Mouse (Mus musculus): ENCODE data around the gene Slc35a2.
A peak's percentile ranks its signal among the peaks of the same experiment; 100 is the strongest.
"Not testable (repeated sequence)": the region's sequence is repeated elsewhere in the genome, so short reads cannot be mapped to it uniquely, and the experiment has no call there.

The Slc35a2 gene

DNA sequence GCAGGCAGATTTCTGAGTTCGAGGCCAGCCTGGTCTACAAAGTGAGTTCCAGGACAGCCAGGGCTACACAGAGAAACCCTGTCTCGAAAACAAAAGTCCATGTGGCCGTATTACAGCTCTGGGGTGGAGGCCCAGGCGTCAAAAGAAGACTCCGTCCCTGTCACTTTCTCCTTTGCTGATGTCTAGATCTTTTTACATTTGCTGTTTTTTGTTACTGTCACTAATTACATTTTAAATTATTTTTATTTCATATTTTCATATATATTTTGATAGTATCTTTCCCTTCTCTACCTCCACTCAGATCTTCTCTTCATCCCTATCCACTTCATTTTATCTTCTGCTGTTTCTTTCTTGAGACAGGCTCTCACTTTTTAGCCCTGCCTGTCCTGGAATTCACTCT, 23.9 kb downstream of the Slc35a2 start, which contains the start of gene Gm10491:
Gene Gm10491, minus strand, starts transcription at position 101 of the 400 bp plus-strand sequence.
- DNase-seq (ENCODE audit: low spot score in 2 of 2) = no peak

DNA sequence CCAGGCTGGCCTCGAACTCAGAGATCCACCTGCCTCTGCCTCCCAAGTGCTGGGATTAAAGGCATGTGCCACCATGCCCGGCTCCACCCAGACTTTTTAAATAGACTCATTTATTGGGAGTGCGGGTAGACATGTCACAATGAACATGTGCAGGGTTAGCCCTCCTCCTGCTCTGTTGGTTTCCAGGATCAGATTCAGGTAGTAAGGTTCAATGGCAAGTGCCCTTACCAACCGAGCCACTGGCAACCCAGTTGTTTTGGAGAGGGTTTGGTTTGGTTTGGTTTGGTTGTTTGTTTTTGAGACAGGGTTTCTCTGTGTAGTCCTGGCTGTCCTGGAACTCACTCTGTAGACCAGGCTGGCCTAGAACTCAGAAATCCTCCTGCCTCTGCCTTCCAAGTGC, 25.4 kb downstream of the Slc35a2 start, which contains the start of gene Gm10490:
Gene Gm10490, plus strand, starts transcription at position 301 of the 400 bp plus-strand sequence.
- not testable (repeated sequence) for DNase-seq (ENCODE audit: low spot score in 2 of 2)

DNA sequence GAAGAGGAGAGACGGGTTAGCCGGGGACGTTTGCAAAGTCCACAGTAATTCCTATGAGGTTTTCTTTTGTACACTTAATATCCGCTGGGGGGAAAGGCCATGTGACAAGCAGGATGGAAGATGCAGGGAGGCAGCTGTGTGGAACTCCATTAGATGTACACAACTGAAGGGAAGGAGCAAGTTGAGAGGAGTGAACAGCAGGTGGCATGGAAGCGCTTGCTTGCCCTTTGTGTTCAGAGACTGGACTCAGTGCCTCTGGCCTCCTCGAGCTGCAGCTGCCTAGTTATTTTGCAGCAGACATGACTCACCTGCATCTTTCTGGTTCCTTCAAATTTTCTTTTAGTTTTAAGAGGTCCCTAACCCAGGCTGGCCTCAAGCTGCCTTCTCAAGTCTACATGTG, 26.6 kb downstream of the Slc35a2 start:
- DNase-seq (ENCODE audit: low spot score in 2 of 2) = no peak

DNA sequence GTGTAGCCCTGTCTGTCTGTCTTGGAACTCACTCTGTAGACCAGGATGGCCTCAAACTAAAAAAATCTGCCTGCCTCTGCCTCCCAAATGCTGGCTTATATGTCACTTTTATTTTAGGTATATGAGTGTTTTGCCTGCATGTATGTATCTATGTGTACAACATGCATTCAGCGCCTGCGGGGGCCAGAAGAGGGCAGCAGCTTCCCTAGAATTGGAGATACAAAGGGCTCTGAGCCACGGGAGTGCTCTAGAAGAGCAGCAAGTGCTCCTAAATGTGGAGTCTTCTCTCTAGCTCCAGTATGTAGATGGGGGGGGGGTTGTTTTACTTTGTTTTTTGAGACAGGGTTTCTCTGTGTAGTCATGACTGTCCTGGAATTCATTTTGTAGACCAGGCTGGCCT, 31.8 kb downstream of the Slc35a2 start:
- DNase-seq (ENCODE audit: low spot score in 2 of 2) = not testable (repeated sequence)

DNA sequence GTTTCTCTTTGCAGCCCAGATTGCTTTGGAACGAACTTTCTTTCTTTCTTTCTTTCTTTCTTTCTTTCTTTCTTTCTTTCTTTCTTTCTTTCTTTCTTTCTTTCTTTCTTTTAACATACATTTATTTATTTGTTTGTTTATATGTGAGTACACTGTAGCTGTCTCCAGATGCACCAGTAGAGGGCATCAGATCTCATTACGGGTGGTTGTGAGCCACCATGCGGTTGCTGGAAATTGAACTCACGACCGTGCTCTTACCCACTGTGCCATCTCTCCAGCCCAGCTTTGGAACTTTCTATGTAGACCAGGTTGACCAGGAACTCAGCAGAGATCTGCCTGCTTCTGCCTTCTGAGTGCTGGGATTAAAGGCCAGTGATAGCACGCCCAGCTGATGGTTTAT, 34.1 kb downstream of the Slc35a2 start:
- DNase-seq (ENCODE audit: low spot score in 2 of 2) = not testable (repeated sequence)

DNA sequence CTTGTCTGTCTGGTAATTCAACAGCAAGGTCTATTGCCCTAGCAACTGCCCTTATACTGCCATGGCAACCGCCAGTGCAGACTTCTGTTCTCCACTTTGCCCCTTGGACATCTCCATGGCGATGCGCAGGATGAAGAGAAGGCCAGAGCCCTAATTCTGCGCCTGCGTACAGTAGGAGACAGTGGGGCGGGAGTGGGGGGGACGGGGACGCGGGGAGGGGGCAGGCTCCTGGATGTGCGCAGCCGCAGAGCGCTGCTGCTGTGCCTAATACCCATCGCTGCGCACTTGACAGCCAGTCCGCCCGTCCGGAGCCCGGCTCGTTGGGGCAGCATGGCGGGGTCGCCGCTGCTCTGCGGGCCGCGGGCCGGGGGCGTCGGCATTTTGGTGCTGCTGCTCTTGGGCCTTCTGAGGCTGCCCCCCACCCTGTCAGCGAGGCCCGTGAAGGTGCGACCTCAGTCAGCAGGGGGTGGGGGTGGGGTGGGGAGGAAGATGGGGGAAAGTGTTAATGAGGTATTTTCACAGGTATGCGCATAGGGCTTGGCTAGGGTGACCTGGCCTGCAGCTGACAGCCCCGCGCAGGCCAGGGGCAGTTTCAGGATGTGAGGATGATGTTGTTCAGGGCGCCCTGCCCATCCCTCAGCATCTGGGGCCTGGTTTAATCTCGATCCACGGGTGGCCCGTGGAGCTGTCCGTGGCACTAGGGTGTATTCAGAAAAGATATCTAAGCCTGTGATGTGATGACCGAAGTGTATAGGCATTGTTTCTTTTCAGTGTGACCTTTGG, 36.0 kb downstream of the Slc35a2 start, which contains the start of gene Pcsk1n:
Gene Pcsk1n, plus strand, starts transcription at position 222 of the 783 bp plus-strand sequence.
- peak; percentile 9 to 26 for DNase-seq (ENCODE audit: low spot score in 2 of 2)

DNA sequence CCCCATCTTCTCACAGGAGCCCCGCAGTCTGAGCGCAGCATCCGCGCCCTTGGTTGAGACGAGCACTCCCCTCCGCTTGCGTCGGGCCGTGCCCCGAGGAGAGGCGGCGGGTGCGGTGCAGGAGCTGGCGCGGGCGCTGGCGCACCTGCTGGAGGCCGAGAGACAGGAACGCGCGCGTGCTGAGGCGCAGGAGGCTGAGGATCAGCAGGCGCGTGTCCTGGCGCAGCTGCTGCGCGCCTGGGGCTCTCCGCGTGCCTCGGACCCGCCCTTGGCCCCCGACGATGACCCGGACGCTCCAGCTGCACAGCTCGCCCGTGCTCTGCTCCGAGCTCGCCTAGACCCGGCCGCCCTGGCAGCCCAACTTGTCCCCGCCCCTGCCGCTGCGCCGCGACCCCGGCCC, 38.2 kb downstream of the Slc35a2 start:
- no peak for DNase-seq (ENCODE audit: low spot score in 2 of 2)

DNA sequence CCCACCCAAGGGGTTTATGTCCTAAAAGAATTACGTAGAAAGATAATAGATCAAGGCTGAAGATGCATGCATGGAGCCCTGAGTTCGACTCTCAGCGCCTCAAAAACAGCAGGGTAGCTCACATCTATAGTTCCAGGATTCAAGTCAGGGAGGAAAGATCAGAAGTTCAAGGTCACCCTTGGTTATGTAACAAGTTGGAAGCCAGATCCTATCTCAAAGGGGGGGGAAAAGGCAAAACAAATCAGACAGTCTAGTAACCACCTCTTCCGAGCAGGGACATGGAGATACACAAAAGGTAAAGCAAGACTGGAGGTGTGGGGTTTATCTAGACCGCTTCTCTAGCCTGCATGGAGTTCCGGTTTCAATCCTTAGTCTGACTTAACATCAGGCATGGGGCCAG, 42.4 kb downstream of the Slc35a2 start:
- DNase-seq (ENCODE audit: low spot score in 2 of 2) = no peak

DNA sequence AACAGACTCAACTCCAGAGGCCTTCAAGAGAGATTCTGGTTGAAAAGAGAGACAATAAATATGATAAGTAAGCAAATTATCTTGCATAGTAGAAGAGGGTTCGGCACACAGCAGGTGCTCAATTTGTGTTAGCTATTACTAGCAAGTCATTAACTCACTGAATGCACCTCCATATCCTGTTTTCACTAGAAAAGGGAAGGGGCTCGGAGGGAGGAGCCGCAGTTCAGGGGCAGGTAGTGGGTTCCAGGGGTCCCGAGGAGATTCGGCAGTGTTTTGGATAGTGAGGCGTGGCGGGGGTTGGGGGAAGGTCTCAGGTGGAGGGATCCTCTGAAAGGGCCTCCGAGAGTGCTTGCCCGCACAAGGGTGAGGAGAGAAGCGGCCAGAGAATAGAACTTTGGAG, 43.3 kb downstream of the Slc35a2 start:
- DNase-seq (ENCODE audit: low spot score in 2 of 2) = no peak

DNA sequence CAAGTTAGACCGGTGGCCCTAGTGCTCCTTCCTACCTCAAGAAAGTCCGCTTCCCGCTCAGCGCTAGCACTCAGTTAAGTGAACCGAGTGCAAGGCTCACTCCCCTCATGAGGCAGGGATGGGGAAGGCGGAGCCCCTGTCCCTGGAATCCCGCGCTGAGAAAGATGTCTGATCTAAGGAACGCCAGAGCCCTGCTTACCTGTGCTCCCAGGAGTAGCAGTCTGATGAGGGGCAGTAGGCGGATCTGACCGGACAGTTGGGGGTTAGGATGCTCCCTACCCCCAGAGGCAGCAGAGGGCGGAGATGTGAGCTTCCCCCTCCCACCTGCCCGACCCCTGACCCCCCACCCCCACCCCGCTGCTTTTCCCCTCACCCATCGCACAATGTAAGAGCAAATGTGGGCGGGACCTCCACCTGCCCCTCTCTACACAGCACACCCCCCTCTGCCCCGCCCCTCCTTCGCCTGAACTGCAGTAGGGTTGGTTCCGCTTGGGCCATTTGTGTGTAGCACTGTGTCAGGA, 44.5 kb downstream of the Slc35a2 start, which contains the start of gene Eras:
Gene Eras, minus strand, starts transcription at position 338 of the 521 bp plus-strand sequence.
- DNase-seq (ENCODE audit: low spot score in 2 of 2) = no peak

DNA sequence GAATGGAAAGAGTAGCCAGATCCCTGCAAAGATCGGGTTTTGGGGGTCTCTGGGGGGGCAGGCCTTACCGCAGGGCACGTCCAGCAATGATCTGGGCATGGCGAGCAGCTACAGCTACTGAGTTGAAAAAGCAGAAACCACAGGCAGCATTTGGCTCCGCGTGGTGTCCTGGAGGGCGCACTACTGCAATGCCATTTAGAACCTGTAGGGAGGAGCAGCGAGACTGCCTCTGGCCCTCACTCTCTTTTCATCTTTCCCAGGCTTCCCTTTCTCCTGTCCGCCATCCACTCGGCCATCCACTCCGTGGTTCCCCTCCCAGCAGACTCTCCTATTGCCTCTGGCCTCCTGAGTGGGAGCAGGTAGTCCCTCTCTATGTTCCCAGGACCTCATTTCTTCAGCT, 53.0 kb downstream of the Slc35a2 start:
- DNase-seq (ENCODE audit: low spot score in 2 of 2) = no peak

DNA sequence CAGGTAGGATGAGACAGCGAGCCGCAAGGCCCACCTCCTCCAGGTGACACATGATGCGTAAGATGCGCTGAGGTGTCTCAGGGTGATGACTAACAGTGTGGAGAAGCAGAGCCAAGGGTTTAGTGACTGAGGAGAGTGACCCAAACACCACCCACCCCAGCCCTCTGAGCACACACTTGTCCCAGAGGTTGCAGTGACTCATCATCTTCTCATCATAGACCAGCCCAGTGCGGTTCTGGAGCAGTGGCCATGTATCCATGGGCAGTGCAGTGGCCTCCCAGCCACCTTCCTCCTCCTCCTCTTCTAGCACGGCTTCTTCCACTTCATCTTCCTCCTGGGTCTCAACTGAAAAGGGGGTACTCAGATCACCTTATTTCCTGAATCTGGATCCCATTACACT, 53.8 kb downstream of the Slc35a2 start:
- DNase-seq (ENCODE audit: low spot score in 2 of 2) = no peak
